Mouse (Mus musculus): ENCODE data around the gene Gkn2. TPM values are rescaled to one million over a fixed set of nuclear protein-coding genes. Genes with fewer than 3 reads are reported as not detected.

The Gkn2 gene
- total RNA-seq (2021) = not detected

DNA sequence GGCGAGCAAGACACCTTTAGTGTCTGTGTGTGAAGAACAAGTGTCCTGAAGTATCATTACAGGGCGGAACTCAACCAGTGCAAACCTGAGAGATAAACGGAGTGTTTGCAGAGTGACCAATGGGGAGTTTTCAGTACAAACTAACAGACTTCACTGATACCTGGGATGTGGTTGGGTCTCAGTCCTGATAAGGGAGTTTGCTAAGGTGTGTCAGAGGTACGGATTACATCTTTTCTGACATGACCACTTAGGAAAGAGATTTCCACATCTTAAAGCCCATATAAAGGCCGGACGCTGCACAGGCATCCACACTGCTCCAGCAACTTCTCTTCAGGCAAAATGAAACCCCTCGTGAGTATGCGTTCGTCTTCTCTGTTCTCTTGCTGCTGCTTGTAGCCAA lies at the start of gene Gkn2:
Gkn2 (plus strand) TSS at position 301 of the 400 bp plus-strand sequence.
- no peak for DNase-seq

DNA sequence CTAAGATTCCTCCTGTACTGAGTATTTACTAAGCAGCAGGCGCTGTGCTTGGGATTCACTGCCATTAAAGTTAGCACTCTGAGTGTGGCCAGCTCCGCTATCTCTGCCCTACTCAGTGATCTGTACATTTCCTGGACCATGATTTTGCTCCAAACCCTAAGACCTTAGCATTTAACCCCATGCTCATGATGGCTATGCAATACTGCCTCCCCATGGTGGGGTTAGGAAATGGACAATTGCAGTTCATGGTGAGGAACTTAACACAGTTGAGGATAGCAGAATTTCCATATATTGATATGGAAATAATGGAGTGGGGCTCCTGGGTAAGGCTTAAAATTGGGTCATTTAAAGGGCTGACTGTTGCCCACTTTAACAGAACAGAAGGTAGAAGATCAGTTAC lies 49.8 kb upstream of the Gkn2 start:
- DNase-seq = peak in 1 of 2 experiments; percentile 40

- no peak for DNase-seq
These were observed 46.2 kb upstream of the Gkn2 start for GRCm38 (mm10) chr6:87326932-87327331.

DNA sequence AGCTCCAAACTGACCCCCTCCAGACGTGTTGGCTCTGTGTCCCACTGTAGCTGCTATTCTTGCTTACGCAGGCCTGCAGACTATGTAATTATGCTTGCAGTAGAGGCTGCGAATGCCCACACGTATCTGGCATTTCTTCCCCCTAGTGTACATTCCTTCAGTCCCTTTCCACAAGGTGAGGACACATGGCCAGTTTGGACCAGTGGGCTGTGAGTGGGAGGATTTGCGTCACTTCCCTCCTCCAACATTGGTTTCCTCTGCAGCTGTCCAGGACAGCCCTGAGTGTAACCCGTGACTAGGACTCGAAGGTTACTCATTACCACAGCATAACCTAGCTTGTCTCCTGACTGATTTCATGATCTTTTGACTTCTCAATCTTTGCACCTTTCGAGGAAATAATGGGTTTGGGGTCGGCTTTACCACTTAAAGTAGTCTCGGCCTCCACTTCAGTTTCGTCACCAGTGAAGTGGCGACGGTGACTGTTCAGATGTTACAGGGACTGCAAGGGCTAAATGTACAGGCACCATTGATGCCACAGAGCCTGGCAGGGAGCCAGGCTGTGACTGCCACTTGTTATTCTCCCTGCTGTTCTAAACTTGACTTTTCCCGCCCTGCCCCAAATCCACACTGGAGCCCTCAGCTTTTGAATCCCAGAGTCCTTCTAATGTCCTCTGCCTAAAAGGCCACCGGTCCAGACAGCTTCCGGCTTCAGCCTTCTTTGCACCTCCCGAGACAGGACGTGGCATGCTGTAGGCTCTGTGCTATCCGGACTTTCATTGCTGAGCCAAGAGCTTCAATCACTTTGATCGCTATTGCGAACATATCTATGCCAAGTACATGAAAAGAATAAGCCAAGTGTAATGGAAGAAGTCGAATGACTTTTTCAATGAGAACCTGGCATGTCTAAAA lies 44.6 kb upstream of the Gkn2 start:
- no peak for DNase-seq

- no peak for DNase-seq
These were observed 40.8 kb upstream of the Gkn2 start for GRCm38 (mm10) chr6:87332380-87332779.

GRCm38 (mm10) chr6:87334361-87335090 lies 38.6 kb upstream of the Gkn2 start:
- no peak for DNase-seq

DNA sequence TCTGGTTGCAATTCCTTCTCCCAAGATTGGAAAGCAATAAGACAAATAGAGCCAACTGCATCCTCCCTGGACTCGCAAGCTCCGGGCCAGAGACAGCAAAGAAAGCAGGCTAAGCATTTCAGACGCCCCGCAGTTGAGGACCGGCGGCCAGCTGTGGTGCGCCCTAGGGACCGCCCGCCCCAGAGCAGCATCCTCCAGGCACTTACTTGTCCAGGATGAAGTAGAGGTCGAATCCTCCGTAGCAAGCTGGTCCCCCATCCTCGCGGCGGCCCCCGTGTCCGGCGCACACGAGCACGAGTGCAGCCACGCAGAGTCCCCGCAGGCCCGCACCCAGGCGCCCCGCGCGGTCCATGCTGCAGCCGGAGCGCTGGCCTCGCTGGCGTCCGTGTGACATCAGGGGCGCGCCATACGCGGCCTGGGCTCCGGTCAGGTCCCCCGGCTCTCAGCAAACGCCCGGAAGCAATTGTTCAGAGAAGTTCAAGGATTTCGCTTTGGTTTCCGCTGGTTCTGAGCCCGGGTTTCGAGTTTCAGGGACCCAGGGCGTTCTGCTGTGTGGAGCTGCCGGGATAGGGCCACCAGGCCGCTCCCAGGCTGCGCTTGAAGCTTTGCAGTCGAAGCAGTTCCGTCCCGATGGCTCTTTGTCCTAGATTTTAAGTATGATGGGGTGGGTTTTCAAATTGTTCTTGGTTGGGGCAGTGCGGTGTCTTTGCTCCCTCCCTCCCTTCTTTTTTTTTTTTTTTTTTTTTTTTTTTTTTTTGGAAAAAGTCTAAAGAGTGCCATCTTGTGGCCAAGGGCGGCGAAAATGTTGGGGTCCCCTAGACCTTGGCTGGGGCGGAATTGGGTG lies 37.8 kb upstream of the Gkn2 start, which contains the start of gene Antxr1:
Antxr1 (minus strand) TSS at position 731 of the 844 bp plus-strand sequence.
- peak; percentile 50 to 64 for DNase-seq

- no peak for DNase-seq
These were observed 37.2 kb upstream of the Gkn2 start for GRCm38 (mm10) chr6:87335935-87336295.

DNA sequence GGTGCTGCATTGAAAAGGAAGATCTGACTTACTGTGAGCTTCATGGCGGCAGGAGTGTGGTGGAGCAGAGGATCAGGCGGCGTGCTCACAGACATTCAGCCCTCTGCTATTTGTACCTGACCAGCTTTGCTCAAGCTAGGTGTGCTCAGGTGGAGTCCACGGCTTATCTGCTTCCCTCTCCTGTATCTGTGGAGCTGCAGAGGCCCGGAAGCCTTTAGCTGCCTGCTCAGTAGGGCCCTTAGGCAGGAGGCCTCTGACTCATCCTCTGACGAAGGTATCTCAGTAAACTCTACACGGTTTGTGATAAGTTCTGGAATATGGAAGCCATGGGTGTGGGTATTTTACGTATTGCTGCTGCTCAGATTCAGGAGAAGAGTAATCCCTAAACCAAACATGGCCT lies 22.3 kb upstream of the Gkn2 start, which contains the start of gene Gkn1:
Gkn1 (minus strand) TSS at position 114 of the 400 bp plus-strand sequence.
- no peak for DNase-seq

DNA sequence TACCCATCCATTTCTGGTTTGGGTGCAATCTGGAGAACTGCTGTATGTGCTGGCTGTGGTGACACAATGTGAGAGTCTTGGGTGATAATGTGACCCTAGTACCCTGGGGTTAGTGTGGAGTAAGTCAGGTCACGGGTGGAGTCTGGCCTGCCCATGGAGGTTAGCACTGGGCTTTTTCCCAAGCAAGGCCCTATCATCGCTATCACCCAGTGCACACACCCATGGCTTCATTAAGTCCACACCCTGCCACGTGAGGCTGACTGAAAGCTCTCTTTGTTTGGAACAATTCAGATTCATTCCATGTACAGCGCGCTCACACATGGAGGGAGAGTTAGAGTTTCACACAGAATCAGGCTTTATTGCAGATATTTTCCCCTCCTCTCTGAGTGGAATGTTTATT lies 18.7 kb upstream of the Gkn2 start:
- no peak for DNase-seq

DNA sequence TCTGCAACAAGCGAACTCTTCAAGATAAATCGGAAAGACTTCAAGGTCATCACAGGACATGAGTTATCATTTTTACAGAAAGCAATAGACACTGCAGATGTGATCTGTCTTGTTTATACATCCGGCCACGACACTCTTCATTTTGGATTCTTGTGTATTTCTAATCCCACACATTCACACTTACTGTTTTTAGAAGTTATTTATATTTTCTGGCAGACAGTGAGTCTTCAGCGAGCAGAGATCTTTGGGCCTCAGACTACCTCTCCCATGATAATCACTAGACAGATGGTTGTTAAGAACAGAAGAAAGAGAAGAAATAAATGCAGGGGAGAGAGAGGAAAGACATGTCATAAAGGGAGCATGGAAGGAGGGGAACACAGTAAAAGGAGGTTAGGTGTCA lies 3.9 kb upstream of the Gkn2 start:
- no peak for DNase-seq

DNA sequence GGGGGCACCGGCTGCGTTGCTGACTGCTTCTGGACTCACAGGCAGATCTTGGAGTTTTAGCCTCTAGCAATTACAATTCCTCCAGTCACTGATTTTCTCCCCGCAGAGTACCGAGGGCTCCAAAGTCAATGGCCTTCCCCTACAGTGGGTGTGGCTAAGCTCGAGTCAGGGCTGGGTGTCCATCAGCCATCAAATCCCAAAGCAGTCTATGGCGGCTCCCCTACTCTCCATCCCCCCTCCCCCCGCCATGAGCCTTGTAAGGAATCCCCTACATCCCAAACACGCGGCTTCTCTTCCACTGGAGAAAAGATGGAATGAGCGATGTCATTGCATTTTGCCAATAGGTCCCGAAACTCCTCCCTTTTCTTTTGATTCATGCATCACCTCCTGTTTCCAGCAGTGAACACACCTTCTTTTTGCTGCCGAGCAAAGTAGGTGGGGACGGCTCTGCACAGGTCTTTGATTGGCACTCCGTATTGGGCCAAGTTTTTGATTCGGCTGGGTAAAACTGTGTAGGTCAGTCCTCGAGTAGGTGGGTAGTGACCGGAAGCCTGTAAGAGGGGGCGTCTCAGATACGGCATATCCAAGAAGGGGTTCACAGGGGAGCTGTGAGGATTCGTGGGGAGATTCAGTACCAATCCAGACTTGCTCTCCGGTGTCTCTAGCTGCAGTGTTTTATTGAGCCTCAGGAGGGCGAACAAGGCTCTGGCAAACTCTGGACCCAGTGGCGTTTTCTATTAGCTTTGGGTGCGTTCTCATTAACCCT lies 11.0 kb downstream of the Gkn2 start:
- DNase-seq = no peak

- no peak for DNase-seq
These were observed 11.6 kb downstream of the Gkn2 start for GRCm38 (mm10) chr6:87384761-87385160.

GRCm38 (mm10) chr6:87386203-87386602 lies 13.0 kb downstream of the Gkn2 start:
- DNase-seq = peak; percentile 20 to 52

GRCm38 (mm10) chr6:87386681-87387080 lies 13.5 kb downstream of the Gkn2 start:
- DNase-seq = no peak

DNA sequence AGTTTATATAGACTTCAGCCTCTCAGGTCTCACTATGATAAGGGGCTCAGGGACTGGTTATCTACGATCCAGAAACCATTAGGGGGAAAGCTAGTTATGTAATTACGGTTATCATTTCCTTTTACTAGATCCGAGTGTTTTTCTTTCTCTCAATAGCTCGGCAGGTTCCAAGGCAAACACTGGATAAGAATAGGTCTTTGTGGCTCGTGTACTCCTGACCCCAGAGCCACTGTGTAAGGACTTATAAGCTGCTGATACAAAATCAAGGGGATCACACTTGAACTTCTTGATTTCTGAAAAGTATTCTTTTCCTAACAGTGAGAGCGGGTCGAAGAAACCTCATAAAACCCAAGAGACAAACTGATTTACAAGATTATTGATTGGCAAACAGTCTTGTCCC lies 15.7 kb downstream of the Gkn2 start, which contains the start of gene Gkn3:
Gkn3 (minus strand) TSS at position 59 of the 400 bp plus-strand sequence.
- DNase-seq = no peak

DNA sequence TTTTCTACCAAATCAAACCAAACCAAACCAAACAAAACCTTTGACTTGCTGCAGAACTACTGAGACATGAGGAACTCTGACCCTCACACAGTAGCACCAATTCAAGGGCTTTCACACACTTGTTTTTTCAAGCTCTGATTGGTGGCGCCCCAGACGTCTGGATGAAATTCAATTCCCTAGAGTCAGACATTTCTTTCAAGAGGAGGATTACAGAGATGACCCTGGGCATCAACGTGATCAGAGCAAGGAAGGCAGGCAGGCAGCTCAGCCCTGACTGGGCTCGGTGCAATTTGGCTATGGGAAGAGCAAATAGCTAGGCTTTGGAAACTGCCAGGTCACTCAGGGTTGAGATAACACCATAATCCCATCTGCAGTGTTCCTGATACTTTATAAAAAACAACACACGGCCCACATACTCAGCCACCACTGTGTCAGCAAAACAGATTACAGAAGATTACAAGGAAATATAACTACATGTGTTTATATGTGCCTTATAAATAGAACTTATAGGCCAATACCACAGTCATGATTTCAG lies 16.4 kb downstream of the Gkn2 start:
- DNase-seq = no peak

- no peak for DNase-seq
These were observed 20.5 kb downstream of the Gkn2 start for GRCm38 (mm10) chr6:87393466-87394205.

GRCm38 (mm10) chr6:87394783-87395182 lies 21.6 kb downstream of the Gkn2 start:
- no peak for DNase-seq

DNA sequence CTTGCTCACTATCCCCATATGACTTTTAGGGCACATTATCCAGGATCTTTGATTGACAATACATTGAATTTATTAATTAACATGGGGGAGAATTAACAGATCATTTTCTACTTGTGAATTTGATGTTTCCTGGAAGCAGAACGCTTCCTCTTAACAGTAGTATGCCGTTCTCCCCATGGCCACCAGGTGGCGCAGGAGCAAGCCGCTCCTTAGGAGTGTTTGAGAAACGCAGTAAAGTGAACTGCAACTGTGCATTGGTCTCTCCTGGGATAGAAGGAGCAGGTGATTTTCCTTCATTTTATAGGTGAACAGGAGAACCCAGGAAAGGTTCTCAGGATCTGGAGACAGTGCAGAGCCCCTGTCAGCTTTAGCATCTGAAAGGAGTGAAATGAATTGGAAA lies 26.0 kb downstream of the Gkn2 start:
- DNase-seq = peak; percentile 51 to 65
